Mouse (Mus musculus): ENCODE data around the gene Slc2a2. TPM values are rescaled to one million over a fixed set of nuclear protein-coding genes. Genes with fewer than 3 reads are reported as not detected.

The Slc2a2 gene
- not detected for total RNA-seq (2022)

DNA sequence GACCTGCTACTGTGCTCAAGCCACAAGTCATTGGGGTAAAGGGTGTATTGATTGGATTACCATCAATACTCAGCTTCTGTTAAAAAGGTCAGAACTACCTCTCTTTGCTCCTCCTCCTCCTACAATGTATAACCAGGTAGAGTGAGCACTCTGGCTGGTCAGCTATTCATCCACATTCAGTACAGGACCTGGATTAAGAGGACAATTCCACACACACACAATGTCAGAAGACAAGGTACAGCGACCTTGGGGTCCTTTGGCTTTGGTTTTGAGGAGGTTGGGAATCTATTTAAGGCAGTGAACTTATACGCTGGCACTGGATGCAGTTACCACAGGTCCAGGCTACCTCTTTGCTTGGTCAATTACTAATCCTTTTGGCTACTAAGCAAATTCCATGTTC, at the start of gene Slc2a2:
Gene Slc2a2, plus strand, starts transcription at position 107 of the 400 bp plus-strand sequence.
- no peak for DNase-seq (ENCODE audit: low spot score in 2 of 2)

DNA sequence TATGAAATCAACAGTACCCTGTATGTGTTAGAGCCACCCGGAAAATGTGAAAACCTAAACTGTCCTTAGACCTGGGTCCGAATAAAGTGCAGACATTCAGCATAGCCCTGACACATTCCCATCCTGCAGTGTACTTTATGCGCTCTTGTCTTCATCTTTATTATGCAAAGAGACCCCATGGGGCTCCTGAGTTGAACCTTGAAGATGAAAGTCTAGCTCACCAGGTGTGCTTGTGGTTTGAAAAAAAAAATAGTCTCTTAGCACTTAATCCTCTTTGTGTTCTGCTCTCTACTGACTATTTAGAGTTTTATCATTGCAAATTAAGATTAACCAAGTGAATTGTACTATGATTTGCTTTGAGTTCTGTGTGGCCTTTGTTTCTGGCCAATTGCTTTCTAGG, 45.1 kb upstream of the Slc2a2 start:
- DNase-seq (ENCODE audit: low spot score in 2 of 2), result no peak

DNA sequence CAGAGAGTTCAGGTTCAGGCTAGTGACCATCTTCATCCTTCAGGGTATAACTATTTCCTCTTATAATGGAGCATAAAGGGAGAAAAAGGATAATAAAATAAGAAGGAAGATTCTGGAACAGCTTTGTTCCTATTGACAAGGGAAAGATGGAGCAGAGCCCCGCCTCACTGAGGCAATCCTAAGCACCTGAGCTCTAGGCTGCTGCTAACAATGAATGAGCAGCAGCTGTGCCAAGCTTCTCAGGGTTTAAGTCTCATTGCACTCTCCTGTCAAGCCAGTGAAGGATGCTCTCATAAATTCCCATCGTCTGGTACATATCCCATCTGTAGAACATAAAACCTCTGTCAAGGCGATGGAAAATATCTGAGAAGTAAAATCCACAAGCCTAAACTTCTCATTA, 44.7 kb upstream of the Slc2a2 start:
- DNase-seq (ENCODE audit: low spot score in 2 of 2), result no peak

GRCm38 (mm10) chr3:28654740-28655139, 43.0 kb upstream of the Slc2a2 start:
- peak in 1 of 2 experiments; percentile 49 for DNase-seq (ENCODE audit: low spot score in 2 of 2)

DNA sequence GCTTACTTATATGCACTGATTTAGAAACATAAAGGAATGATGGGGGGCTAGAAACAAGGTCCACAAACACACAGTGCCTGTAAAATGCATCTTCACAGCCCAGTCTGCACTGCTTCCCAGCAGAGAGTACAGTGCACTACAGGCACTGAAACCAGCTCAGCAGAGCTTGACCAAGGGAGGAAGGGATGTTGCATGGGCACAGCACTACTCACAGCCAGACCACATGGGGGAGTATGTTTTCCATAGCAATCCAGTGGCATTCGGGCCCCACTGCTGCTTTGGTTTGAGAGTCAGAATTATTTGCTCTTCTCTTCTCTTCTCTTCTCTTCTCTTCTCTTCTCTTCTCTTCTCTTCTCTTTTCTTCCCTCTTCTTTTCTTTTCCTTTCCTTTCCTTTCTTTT, 39.4 kb upstream of the Slc2a2 start:
- no peak for DNase-seq (ENCODE audit: low spot score in 2 of 2)

DNA sequence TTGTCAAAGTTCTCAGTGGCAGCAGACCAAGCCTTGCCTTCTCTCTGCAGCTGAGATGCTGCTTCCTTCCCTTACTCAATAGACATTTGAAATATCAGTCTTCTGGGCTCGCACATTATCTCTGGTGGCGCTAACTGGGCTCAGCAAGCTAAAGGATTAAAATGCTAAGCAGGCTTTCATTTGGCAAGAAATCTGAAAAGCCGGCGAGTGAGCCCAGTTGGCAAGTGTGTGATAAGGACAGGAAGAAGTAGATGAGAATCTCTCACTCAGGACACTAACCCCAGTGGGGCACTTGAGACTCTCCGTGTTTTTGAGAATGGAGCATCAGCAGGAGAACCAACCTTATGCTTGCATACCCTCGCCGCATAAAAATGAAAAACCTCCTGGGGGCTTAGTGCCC, 16.9 kb upstream of the Slc2a2 start:
- no peak for DNase-seq (ENCODE audit: low spot score in 2 of 2)

DNA sequence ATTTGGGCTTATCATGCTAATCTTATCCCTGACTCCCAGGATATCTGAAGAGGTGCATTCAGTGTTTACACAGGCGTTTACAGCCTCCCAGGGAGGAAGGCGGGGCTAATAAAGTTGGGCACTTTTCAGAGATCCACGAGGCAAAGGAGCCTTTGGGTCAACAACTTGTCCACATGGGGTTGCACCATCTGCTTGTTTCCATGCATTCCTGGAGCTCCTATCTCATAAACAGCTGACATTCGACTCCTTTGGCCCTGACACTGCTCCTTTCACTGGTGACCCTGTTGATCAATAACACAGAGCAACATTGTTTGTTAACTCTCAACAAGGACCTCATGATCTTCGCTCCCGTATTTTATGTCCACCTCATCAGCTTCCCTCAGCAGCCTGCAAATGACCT, 15.8 kb upstream of the Slc2a2 start:
- DNase-seq (ENCODE audit: low spot score in 2 of 2), result no peak

DNA sequence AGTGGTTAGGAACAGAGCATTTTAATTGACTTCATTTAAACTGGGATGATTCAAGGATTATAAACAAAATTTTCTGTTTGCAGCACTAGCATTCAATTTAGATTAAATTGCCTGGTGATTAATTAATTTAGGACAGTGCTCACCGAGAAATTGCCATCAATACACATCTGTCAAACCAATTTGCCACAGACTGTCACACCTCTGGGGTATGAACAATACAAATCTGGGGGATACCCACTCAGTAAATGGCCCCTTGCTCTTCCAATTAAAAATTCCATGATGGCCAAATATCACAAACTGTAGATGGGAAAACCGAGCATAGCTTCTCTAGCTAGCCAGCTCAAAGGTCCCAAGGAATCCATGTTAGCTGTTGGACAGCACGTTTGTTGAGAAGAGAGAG, 15.3 kb upstream of the Slc2a2 start:
- no peak for DNase-seq (ENCODE audit: low spot score in 2 of 2)

GRCm38 (mm10) chr3:28685510-28685909, 12.2 kb upstream of the Slc2a2 start:
- DNase-seq (ENCODE audit: low spot score in 2 of 2), result no peak

DNA sequence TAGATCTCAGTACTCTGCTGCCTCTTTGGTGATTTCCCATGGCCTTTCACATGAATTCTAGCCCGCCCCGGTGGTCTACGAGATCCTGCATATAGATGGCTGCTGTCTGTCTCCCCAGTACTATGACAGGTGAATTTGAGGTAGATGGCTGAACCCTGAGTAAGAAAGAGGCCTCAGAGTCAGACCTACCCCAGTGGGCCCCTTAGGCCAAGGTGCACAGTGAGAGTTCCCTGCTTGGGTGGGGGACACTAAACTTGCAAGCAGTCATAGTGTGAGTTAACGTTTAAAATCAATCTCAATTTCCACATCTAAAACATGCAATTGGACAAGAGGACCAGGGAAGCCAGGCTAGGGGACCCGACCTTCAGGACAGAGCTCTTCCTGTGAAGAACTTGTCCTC, 2.9 kb upstream of the Slc2a2 start:
- DNase-seq (ENCODE audit: low spot score in 2 of 2), result no peak

- DNase-seq (ENCODE audit: low spot score in 2 of 2), result no peak
Observed at GRCm38 (mm10) chr3:28695608-28696007, 2.1 kb upstream of the Slc2a2 start.

DNA sequence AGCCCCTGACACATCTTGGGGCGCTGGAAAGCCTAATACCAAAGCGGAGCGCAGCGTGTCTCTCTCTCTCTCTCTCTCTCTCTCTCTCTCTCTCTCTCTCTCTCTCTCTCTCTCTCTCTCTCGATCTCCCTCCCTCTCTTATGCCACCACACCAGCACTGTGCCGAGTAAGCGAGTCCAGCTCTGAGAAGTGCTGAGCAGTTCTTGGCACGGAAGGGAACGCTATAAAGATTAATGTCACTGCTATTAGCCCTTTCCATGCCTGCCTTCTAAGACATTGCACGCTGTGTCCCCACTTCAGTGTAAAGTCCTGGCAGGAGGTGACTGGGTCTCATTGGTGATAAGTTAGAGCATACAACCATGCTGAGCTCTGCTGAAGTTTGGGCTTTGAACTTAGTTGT, 1.5 kb upstream of the Slc2a2 start:
- no peak for DNase-seq (ENCODE audit: low spot score in 2 of 2)

GRCm38 (mm10) chr3:28699601-28700000, 1.9 kb downstream of the Slc2a2 start:
- no peak for DNase-seq (ENCODE audit: low spot score in 2 of 2)

- no peak for DNase-seq (ENCODE audit: low spot score in 2 of 2)
Observed at GRCm38 (mm10) chr3:28705522-28706137, 7.9 kb downstream of the Slc2a2 start.

- DNase-seq (ENCODE audit: low spot score in 2 of 2), result no peak
Observed at GRCm38 (mm10) chr3:28706736-28707135, 9.0 kb downstream of the Slc2a2 start.

DNA sequence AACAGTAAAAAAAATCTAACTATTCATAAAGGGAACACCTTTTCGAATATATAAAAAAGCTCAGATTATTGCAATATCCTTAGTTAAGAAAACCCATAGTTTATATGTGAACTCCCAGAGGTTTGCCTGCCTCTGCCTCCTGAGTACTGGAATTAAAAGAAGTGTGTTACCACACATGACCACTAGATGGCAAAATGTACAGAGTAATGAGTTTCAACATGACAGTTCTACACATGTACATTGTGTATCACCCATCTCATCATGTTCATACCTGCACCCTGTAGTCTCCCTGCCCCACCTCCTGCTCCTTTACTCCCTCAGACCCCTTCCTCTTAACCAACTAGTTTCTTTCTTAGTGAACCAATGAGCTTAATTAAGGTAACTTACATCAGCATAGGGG, 12.0 kb downstream of the Slc2a2 start:
- DNase-seq (ENCODE audit: low spot score in 2 of 2), result no peak

DNA sequence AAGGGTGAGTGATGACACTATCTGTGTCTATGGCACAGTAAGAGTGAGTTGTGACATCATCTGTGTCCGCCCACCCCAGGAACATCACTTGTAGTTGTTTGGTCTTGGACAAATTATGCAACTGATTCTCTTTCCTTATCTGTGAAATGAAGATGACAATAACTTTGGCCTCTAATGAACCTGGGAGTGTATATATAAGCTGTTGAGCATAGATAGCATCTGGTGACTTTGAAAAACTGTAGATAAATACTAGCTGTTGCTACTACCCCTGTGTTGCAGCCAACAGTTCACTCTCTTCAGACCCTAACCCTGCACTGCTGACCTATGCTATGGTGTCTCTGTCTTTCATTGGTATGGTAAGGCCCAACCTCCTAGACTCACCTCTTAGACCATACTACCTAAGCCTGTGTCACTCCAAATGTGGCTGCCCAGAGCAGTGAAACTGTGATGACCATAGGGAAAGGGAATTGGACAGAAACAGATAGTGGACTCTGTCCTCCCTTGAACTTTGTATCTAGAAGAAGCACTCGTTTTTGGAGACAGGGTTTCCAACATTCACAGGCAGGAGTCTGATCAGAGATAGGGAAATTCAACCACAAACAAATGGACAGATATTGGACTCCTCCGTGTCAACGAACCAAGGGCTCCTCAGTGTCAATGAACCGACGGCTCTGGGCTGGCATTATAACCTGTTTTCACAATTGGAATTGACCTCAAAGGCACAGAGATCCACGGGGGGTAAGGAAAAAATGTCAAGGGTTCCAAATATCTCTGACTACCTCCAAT, 16.4 kb downstream of the Slc2a2 start:
- no peak for DNase-seq (ENCODE audit: low spot score in 2 of 2)

DNA sequence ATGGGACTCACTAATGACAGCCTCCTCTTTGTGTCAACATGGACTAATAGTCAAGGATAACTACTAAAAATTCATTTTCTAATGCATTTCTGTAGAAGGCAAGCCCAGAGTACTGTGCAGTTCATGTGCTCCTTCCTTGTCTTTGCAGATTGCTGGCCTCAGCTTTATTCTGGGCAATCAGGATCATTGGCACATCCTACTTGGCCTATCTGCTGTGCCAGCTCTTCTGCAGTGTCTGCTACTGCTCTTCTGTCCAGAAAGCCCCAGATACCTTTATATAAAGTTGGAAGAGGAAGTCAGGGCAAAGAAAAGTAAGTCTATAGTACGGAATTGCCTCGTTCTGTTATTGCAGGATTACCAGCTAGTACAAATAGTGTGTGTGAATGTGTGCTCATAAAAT, 20.8 kb downstream of the Slc2a2 start:
- no peak for DNase-seq (ENCODE audit: low spot score in 2 of 2)

DNA sequence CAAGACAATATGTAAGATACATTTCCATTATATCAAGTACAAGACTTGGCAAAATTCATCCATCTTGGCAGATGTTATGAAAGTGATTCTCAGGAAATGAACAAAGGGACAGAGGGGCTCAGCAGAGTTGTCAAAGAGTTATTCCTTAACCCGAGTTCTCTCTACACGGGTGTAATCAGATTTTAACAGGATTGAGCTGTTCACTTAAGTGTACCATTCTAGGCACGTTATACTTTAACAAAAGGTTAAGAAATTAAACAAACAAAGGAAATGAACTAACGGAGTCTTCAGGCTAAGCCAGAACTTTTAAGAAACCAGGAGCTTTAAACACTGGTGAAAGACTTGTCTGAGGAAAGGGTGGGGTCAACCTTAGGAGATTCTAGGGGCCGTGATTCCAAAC, 23.5 kb downstream of the Slc2a2 start:
- no peak for DNase-seq (ENCODE audit: low spot score in 2 of 2)

GRCm38 (mm10) chr3:28721838-28722237, 24.1 kb downstream of the Slc2a2 start:
- no peak for DNase-seq (ENCODE audit: low spot score in 2 of 2)

DNA sequence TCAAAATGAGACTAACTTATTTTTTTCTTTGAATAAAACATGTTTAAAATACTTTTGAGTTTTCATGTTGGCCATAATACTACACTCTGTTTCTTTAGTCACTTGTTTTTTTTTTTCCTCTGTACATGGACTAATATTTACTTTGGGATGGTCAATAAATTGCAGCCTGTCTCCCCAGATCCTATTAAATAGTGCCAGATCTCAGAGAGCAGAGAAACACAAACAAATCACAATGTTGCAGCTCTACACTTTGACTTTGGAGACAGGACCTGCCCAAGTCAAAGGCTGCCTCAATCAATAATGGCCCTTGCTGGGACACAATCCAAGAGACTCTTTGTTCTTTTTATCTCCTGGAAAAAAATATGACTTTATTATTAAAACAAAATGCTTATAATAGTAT, 24.8 kb downstream of the Slc2a2 start:
- DNase-seq (ENCODE audit: low spot score in 2 of 2), result no peak

DNA sequence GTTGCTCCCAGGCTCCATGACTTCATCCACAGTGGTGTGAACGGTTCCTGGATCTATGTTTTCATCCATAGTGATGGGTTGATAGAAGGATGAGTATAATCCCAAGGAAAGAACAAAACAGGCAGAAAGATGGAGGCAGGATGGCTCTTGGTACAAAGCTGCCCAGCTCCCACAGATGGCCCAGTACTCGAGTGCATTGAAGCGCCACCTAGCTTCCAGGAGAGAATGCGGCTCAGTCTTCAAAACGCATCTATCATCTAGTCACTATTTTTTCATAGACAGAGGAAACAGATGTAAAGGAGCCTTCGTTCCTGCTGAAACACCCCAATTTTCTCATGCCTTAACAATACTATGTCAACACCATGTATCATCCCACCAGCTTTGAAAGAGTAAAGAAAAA, 25.8 kb downstream of the Slc2a2 start:
- no peak for DNase-seq (ENCODE audit: low spot score in 2 of 2)

DNA sequence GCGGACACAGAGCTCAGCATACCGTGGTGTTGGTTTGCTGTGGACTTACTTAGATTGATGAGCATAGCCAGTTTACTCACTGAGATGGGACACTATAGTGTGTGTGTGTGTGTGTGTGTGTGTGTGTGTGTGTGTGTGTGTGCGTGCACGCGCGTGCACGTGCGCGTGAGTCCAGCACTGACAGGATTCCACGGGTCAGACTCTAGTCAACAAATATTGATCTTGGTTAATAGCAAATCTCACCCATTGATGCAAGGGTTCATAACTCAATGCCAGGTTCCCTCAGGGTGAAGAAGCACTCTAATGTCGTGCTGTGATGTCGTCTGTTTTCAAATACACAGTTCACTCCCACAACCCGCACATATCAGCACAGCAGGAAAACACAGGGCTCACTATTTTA, 27.5 kb downstream of the Slc2a2 start:
- no peak for DNase-seq (ENCODE audit: low spot score in 2 of 2)

All from left cerebral cortex, adult 8-10 months (tissue).